Mouse (Mus musculus): ENCODE measurements around the gene Dnah14. TPM values are rescaled to one million over a fixed set of nuclear protein-coding genes. Genes with fewer than 3 reads are reported as not detected.

Dnah14 gene
- polyA plus RNA-seq (2014; fragmentation: Illumina TruSeq; extraction: RNeasy Lipid Tissue Mini Kit (QIAGEN cat#74804); ENCODE audit: insufficient read depth, low read depth, low replicate concordance) = not detected

DNA sequence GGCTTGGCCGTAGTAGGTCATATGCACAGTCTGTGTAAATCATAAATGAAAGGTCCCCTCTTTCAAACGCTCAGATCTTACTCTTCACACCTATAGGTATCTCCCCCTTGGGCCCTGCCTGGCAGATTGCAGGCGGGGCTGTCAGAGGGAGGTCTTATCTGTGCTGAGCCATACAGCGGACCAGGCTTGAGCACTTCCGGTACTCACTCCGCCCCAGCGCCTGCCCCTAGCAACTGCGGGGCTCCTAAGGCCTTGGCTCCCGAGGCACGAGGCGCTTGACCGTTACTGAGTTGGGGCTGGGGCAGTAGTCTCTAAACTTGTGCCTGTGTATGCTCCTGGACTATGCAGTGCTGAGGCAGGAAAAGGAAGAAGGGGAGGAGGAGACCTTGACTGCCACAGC, at the start of gene Dnah14:
Gene Dnah14 (plus strand): TSS at position 238 of the 400 bp plus-strand sequence.

DNA sequence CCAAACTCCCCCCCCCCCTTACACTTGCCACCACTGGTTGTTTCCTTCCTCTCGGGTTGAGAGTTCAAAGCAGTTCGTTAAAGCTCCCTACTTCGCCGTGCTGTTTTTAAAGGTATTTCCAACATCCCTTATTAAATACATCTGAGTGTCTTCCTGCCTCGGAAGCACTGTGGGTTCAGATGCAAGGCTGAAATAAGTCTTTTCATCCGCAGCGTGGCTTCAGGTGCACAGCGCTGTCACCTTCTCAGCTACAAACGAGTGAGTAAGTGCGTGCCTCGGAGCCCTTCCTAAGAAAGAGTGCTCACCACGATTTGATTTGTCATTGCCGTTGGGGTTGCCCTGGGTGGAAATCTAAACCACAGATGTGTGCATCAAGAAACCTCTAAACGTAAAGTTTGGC, 266.4 kb downstream of the Dnah14 start, which contains the start of gene Lbr:
Gene Lbr (minus strand): TSS at position 266 of the 400 bp plus-strand sequence.

Other genes starting within 250 kb of the Dnah14 start
- not detected for gene Cnih3, start 223.9 kb upstream of the Dnah14 start, polyA plus RNA-seq (2014; fragmentation: Illumina TruSeq; extraction: RNeasy Lipid Tissue Mini Kit (QIAGEN cat#74804); ENCODE audit: insufficient read depth, low read depth, low replicate concordance)
- gene Ccdc121, start 65.1 kb upstream of the Dnah14 start, polyA plus RNA-seq (2014; fragmentation: Illumina TruSeq; extraction: RNeasy Lipid Tissue Mini Kit (QIAGEN cat#74804); ENCODE audit: insufficient read depth, low read depth, low replicate concordance) = 3.7 TPM